Mouse (Mus musculus) CD4-positive naive resting alpha-beta T cell, adult 76 days (primary cell): Measurements from ENCODE around the gene Akap11. TPM values are rescaled to one million over a fixed set of nuclear protein-coding genes. Genes with fewer than 3 reads are reported as not detected.

ENCODE experiments used
- total RNA-seq: library from RNA; stranded (reverse); gene quantifications from one replicate; pipeline ENCODE4 v1.2.4, GENCODE M21; 2023

Gene Akap11
- 44.4 TPM for total RNA-seq

GRCm38 (mm10) chr14:78536281-78537165 lies at the start of gene Akap11:
TSS of gene Akap11 (minus strand) at chr14:78536808.

Other genes with a start within 250 kb of the Akap11 start
- 4.7 TPM for gene Tnfsf11, start 228.8 kb downstream of the Akap11 start, total RNA-seq
- gene Dgkh, start 196.0 kb upstream of the Akap11 start, total RNA-seq = 8.2 TPM